Mouse (Mus musculus) neural tube, embryonic 11.5 days (tissue): ENCODE measurements at regions not wholly inside any gene's neighbourhood (a gene's known extent, or its start where the extent isn't known, plus 50 kb on each side); places are given as distances from the start of the nearest gene placed in this dataset.

Source experiments
- ATAC-seq: fragments of 200-750 bp; cut with Nextera tagmentation; 2 replicates; pipeline ENCODE4 v1.8.0; 2017; ENCODE audit warnings: moderate number of reproducible peaks, mild to moderate bottlenecking, moderate TSS enrichment, moderate library complexity; ENCODE audit not compliant: insufficient read depth, low FRiP score, low TSS enrichment
- DNase-seq: peaks from one replicate; pipeline ENCODE4 v3.0.0-alpha.2; 2015; ENCODE audit warnings: low spot score
- H3K27ac ChIP-seq: fragments of 300-500 bp; sonication (generic); 2 replicates; pipeline ENCODE4 v1.5.1; 2014; ENCODE audit warnings: low read depth, mild to moderate bottlenecking, low read length
- H3K27me3 ChIP-seq: fragments of 300-500 bp; sonication (generic); 2 replicates; pipeline ENCODE4 v1.6.1; 2014; ENCODE audit warnings: mild to moderate bottlenecking, low read length, mixed read lengths; ENCODE audit not compliant: control insufficient read depth, insufficient read depth
- H3K36me3 ChIP-seq: fragments of 300-500 bp; sonication (generic); 2 replicates; pipeline ENCODE4 v1.6.1; 2014; ENCODE audit warnings: mild to moderate bottlenecking, low read length, moderate library complexity, mixed read lengths; ENCODE audit not compliant: control insufficient read depth, insufficient read depth
- H3K4me1 ChIP-seq: fragments of 300-500 bp; sonication (generic); 2 replicates; pipeline ENCODE4 v1.6.1; 2014; ENCODE audit warnings: low read length, mixed read lengths; ENCODE audit not compliant: control insufficient read depth, insufficient read depth
- H3K4me2 ChIP-seq: fragments of 300-500 bp; sonication (generic); 2 replicates; pipeline ENCODE4 v1.6.1; 2014; ENCODE audit warnings: low read depth, mild to moderate bottlenecking, moderate library complexity
- H3K4me3 ChIP-seq: fragments of 300-500 bp; sonication (generic); 2 replicates; pipeline ENCODE4 v1.5.1; 2014; ENCODE audit warnings: low read depth, low read length
- H3K9ac ChIP-seq: fragments of 300-500 bp; sonication (generic); 2 replicates; pipeline ENCODE4 v1.6.1; 2014; ENCODE audit warnings: mild to moderate bottlenecking, low read length
- H3K9me3 ChIP-seq: fragments of 300-500 bp; sonication (generic); 2 replicates; pipeline ENCODE4 v1.6.1; 2016; ENCODE audit warnings: low read length; ENCODE audit not compliant: control insufficient read depth
- WGBS: fragments of 180-500 bp; shearing (Covaris S2); extraction: QIAGEN DNeasy Blood & Tissue Kit; methylation state at CpG from one replicate; pipeline ENCODE4 v1.1.7; 2014; 5-methylcytosine and 5-hydroxymethylcytosine counted together

GRCm38 (mm10) chr17:85919868-85920267 lies 225.1 kb downstream of the Srbd1 start:
- 83% methylated on average over 7 of the region's 7 CpGs for WGBS
- ATAC-seq (no peak), DNase-seq (no peak)
- Histone ChIP-seq H3K27me3 (no peaks in the 10 kb centered on the region), H3K4me3 (no peak overlapping the region), H3K4me2 (no peak overlapping the region), H3K27ac (no peak overlapping the region), H3K9me3 (no peaks in the 10 kb centered on the region), H3K9ac (no peak overlapping the region), H3K4me1 (no peaks in the 10 kb centered on the region), H3K36me3 (no peaks in the 10 kb centered on the region)

GRCm38 (mm10) chr17:85915870-85916269 lies 227.8 kb upstream of the Six2 start:
- 91% methylated on average over 3 of the region's 3 CpGs for WGBS
- no peak overlapping the region for H3K4me2 ChIP-seq
- H3K4me3 ChIP-seq, result no peak overlapping the region
- DNase-seq, result no peak
- no peak for ATAC-seq
- no peaks in the 10 kb centered on the region for H3K9me3 ChIP-seq
- H3K4me1 ChIP-seq, result no peaks in the 10 kb centered on the region
- H3K27me3 ChIP-seq, result no peaks in the 10 kb centered on the region
- no peaks in the 10 kb centered on the region for H3K36me3 ChIP-seq
- H3K9ac ChIP-seq, result no peak overlapping the region
- no peak overlapping the region for H3K27ac ChIP-seq

GRCm38 (mm10) chr17:85914062-85914461 lies 226.0 kb upstream of the Six2 start:
- H3K4me2 ChIP-seq, result no peak overlapping the region
- no peaks in the 10 kb centered on the region for H3K4me1 ChIP-seq
- no peak overlapping the region for H3K27ac ChIP-seq
- no peaks in the 10 kb centered on the region for H3K36me3 ChIP-seq
- H3K27me3 ChIP-seq, result no peaks in the 10 kb centered on the region
- no peak for ATAC-seq
- no peak for DNase-seq
- no peak overlapping the region for H3K4me3 ChIP-seq
- H3K9ac ChIP-seq, result no peak overlapping the region
- WGBS, result 73% methylated on average over 6 of the region's 6 CpGs
- H3K9me3 ChIP-seq, result no peaks in the 10 kb centered on the region

- Histone ChIP-seq H3K27ac (no peak overlapping the region), H3K9ac (no peak overlapping the region), H3K4me3 (no peak overlapping the region), H3K4me2 (no peak overlapping the region), H3K36me3 (no peaks in the 10 kb centered on the region), H3K9me3 (no peaks in the 10 kb centered on the region), H3K27me3 (no peaks in the 10 kb centered on the region), H3K4me1 (no peaks in the 10 kb centered on the region)
- ATAC-seq (no peak), DNase-seq (no peak)
- WGBS, result 90% methylated on average over 3 of the region's 3 CpGs
These were observed 220.6 kb upstream of the Six2 start for GRCm38 (mm10) chr17:85908709-85909108.

- H3K36me3 ChIP-seq, result no peaks in the 10 kb centered on the region
- no peak for ATAC-seq
- no peak overlapping the region for H3K4me3 ChIP-seq
- no peaks in the 10 kb centered on the region for H3K9me3 ChIP-seq
- no peak overlapping the region for H3K9ac ChIP-seq
- no peak for DNase-seq
- 86% methylated on average over 4 of the region's 4 CpGs for WGBS
- H3K27ac ChIP-seq, result no peak overlapping the region
- no peaks in the 10 kb centered on the region for H3K4me1 ChIP-seq
- H3K27me3 ChIP-seq, result no peaks in the 10 kb centered on the region
- no peak overlapping the region for H3K4me2 ChIP-seq
These were observed 218.6 kb upstream of the Six2 start for GRCm38 (mm10) chr17:85906597-85907187.

GRCm38 (mm10) chr17:85902575-85902974 lies 214.5 kb upstream of the Six2 start:
- Histone ChIP-seq H3K9me3 (no peaks in the 10 kb centered on the region), H3K4me3 (no peak overlapping the region), H3K9ac (no peak overlapping the region), H3K27me3 (no peaks in the 10 kb centered on the region), H3K27ac (no peak overlapping the region), H3K4me2 (no peak overlapping the region), H3K4me1 (no peaks in the 10 kb centered on the region), H3K36me3 (no peaks in the 10 kb centered on the region)
- ATAC-seq (no peak), DNase-seq (no peak)
- 53% methylated on average over 2 of the region's 2 CpGs for WGBS

GRCm38 (mm10) chr17:85899096-85899495 lies 211.0 kb upstream of the Six2 start:
- H3K27me3 ChIP-seq, result no peaks in the 10 kb centered on the region
- H3K4me2 ChIP-seq, result no peak overlapping the region
- no peak overlapping the region for H3K27ac ChIP-seq
- H3K4me1 ChIP-seq, result no peaks in the 10 kb centered on the region
- WGBS, result 83% methylated on average over 6 of the region's 6 CpGs
- no peaks in the 10 kb centered on the region for H3K9me3 ChIP-seq
- no peaks in the 10 kb centered on the region for H3K36me3 ChIP-seq
- H3K4me3 ChIP-seq, result no peak overlapping the region
- ATAC-seq, result no peak
- H3K9ac ChIP-seq, result no peak overlapping the region
- DNase-seq, result no peak

- H3K4me1 ChIP-seq, result no peaks in the 10 kb centered on the region
- H3K9me3 ChIP-seq, result no peaks in the 10 kb centered on the region
- no peaks in the 10 kb centered on the region for H3K36me3 ChIP-seq
- no peak for ATAC-seq
- no peak overlapping the region for H3K4me3 ChIP-seq
- WGBS, result 84% methylated on average over 5 of the region's 5 CpGs
- DNase-seq, result no peak
- H3K9ac ChIP-seq, result no peak overlapping the region
- H3K27me3 ChIP-seq, result no peaks in the 10 kb centered on the region
- no peak overlapping the region for H3K27ac ChIP-seq
- no peak overlapping the region for H3K4me2 ChIP-seq
These were observed 207.9 kb upstream of the Six2 start for GRCm38 (mm10) chr17:85895978-85896377.

- no peaks in the 10 kb centered on the region for H3K27me3 ChIP-seq
- ATAC-seq, result no peak
- no peaks in the 10 kb centered on the region for H3K4me1 ChIP-seq
- no peak overlapping the region for H3K4me2 ChIP-seq
- 80% methylated on average over 2 of the region's 2 CpGs for WGBS
- DNase-seq, result no peak
- no peaks in the 10 kb centered on the region for H3K9me3 ChIP-seq
- H3K36me3 ChIP-seq, result no peaks in the 10 kb centered on the region
- no peak overlapping the region for H3K4me3 ChIP-seq
- H3K27ac ChIP-seq, result no peak overlapping the region
- H3K9ac ChIP-seq, result no peak overlapping the region
These were observed 203.2 kb upstream of the Six2 start for GRCm38 (mm10) chr17:85891243-85891642.
